Mouse (Mus musculus) lung, embryonic 14.5 days (tissue): ENCODE measurements at regions not wholly inside any gene's neighbourhood (a gene's known extent, or its start where the extent isn't known, plus 50 kb on each side); places are given as distances from the start of the nearest gene placed in this dataset.
A peak's percentile ranks its signal among the peaks of the same experiment; 100 is the strongest.

Experiments used
- ATAC-seq: fragments of 200-750 bp; cut with Nextera tagmentation; 2 replicates; pipeline ENCODE4 v1.8.0; 2017; ENCODE audit warnings: mild to moderate bottlenecking, moderate TSS enrichment, moderate library complexity; ENCODE audit not compliant: insufficient read depth
- DNase-seq: peaks from one replicate; pipeline ENCODE4 v3.0.0-alpha.2; 2015
- H3K27ac ChIP-seq: fragments of 300-500 bp; sonication (generic); 2 replicates; pipeline ENCODE4 v1.5.1; 2014; ENCODE audit warnings: low read depth, mild to moderate bottlenecking, moderate library complexity
- H3K27me3 ChIP-seq: fragments of 300-500 bp; sonication (generic); 2 replicates; pipeline ENCODE4 v1.6.1; 2014; ENCODE audit warnings: low read length, control low read depth; ENCODE audit not compliant: insufficient read depth
- H3K36me3 ChIP-seq: fragments of 300-500 bp; sonication (generic); 2 replicates; pipeline ENCODE4 v1.6.1; 2014; ENCODE audit warnings: control low read depth; ENCODE audit not compliant: insufficient read depth
- H3K4me1 ChIP-seq: fragments of 300-500 bp; sonication (generic); 2 replicates; pipeline ENCODE4 v1.6.1; 2014; ENCODE audit warnings: antibody characterized with exemption, control low read depth; ENCODE audit not compliant: insufficient read depth
- H3K4me2 ChIP-seq: fragments of 300-500 bp; sonication (generic); 2 replicates; pipeline ENCODE4 v1.6.1; 2014; ENCODE audit warnings: mild to moderate bottlenecking
- H3K4me3 ChIP-seq: fragments of 300-500 bp; sonication (generic); 2 replicates; pipeline ENCODE4 v1.5.1; 2014; ENCODE audit warnings: low read depth, low read length
- H3K9ac ChIP-seq: fragments of 300-500 bp; sonication (generic); 2 replicates; pipeline ENCODE4 v1.6.1; 2014
- H3K9me3 ChIP-seq: fragments of 300-500 bp; sonication (generic); 2 replicates; pipeline ENCODE4 v1.6.1; 2016; ENCODE audit warnings: low read depth, low read length, control low read depth
- CTCF ChIP-seq: IDR thresholded peaks from 2 replicates; pipeline ENCODE4 v1.5.1; 2016; ENCODE audit warnings: antibody characterized with exemption, low read depth
- WGBS: fragments of 180-500 bp; shearing (Covaris S2); extraction: QIAGEN DNeasy Blood & Tissue Kit; methylation state at CpG from one replicate; pipeline ENCODE4 v1.1.7; 2014; 5-methylcytosine and 5-hydroxymethylcytosine counted together

DNA sequence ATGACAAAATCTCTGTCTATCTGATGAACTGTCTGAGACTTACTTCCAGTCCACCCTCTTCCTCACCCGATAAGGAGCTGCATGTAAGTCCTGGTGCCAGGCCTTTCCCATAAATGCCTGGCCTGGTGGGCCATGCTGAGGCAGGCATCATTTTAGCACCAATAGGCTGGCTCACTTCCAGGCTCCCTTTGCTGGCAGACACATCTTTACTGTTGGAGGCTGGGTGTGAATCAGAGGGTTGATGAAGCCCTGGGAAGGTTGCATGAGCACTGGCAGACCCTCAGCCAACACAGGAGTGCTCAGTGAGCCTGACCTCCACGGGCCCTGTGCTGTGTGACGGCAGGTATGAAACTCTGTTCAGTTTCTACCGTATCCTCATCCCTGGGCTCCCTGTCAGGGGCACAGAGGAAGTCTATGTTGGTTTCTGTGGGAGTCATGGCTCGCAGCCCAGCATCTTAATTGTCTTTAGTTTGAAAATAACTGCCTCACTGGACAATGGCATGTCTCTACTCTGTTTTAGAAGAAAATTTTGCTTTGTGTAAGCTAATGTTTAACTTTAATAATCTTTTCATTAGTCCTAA lies 177.6 kb upstream of the Jade1 start:
- no peak overlapping the region for H3K27ac ChIP-seq
- H3K9me3 ChIP-seq, result no peaks in the 10 kb centered on the region
- H3K4me1 ChIP-seq, result no peaks in the 10 kb centered on the region; the same call in 1 of the 2 replicates
- TF ChIP-seq CTCF, result no peak
- no peak overlapping the region for H3K4me2 ChIP-seq
- 74% methylated on average over 5 of the region's 5 CpGs for WGBS
- H3K4me3 ChIP-seq, result no peak overlapping the region
- H3K9ac ChIP-seq, result no peak overlapping the region
- no peaks in the 10 kb centered on the region for H3K36me3 ChIP-seq
- ATAC-seq (no peak), DNase-seq (peak; percentile 16)
- no peaks in the 10 kb centered on the region for H3K27me3 ChIP-seq

DNA sequence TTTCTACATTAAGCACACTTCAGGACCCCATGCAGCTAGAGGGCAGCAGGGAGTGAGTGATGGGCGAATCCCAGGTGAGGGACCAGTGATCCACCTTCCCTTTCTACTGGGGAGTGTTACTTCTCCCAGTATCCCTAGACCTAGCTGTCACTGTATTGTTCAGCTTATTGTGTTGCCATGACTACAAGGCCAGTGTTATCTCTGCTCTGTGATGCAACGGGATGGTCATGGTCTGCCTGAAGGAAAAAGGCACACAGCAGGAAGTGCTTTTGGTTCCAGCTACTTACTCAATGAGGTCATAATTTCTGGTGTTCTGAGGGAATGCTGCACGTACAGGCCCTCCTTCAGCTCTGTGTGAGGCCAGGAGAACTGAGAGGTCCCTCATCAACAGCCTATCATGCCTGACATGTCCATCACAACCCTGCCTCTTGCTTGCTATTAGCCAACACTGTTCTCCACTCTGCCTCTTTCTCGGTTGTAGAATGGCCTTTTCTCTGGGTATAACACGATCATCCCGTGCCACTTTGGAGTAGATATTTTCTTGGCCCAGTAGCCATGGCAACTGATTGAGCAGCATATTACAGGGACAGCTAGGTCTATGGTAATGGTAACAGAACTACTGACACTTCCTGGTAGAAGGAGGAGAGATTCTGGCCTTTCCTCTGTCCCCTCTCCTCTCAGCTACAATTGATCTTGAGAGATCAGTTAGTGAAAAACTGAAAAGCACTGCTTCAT lies 178.5 kb upstream of the Jade1 start:
- DNase-seq, result peak; percentile 39
- 0 out of 2 replicates have a peak, but pooled peaks have one; percentile 27 for TF ChIP-seq CTCF

DNA sequence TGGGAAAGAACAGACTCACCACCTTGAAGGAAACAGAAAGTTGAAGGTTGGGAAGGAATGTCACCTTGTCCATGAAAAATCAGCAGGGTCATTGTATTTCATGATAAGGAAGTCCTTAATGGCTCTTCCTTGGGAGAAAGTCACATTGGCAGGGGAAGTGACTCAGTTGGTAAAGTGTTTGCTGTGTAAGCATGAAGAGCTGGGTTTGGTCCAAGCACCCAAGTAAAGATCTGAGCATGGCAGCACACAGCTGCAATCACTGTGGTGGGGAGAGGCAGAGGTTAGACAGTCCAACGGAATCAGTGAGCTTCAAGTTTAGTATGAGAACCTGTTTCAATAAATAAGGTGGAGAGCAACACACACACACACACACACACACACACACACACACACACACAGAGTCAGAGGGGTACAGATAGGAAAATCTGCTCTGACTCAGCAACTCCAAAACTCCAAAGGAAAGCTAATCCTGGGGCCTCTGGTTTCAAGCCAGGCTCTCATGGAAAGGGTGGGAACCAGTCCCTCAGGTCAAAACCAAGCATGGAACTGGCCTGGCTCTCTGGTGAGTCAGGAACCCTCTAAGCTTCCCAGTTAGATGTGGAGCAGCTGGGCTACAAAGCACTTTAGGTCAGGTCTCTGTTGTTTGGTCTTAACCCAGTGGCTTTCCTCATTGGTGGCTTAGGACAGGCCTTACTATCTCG lies 180.2 kb upstream of the Jade1 start:
- TF ChIP-seq CTCF, result no peak
- WGBS, result 67% methylated on average over 2 of the region's 2 CpGs
- Histone ChIP-seq H3K9me3 (no peaks in the 10 kb centered on the region), H3K4me3 (no peak overlapping the region), H3K36me3 (no peaks in the 10 kb centered on the region), H3K4me2 (no peak overlapping the region), H3K9ac (no peak overlapping the region), H3K27me3 (no peaks in the 10 kb centered on the region), H3K27ac (no peak overlapping the region), H3K4me1 (no peaks in the 10 kb centered on the region; the same call in 1 of the 2 replicates)
- peak; percentile 13; the same call in 1 of the 2 replicates for ATAC-seq
- peak; percentile 36 for DNase-seq

More for the DNA sequence above, 178.5 kb upstream of the Jade1 start:
- H3K4me1 ChIP-seq, result no peaks in the 10 kb centered on the region; the same call in 1 of the 2 replicates
- H3K4me3 ChIP-seq, result no peak overlapping the region
- peak; percentile 69; the same call in 1 of the 2 replicates for ATAC-seq
- H3K36me3 ChIP-seq, result no peaks in the 10 kb centered on the region
- H3K27me3 ChIP-seq, result no peaks in the 10 kb centered on the region
- no peak overlapping the region for H3K27ac ChIP-seq
- no peak overlapping the region for H3K4me2 ChIP-seq
- 53% methylated on average over 6 of the region's 6 CpGs for WGBS
- no peak overlapping the region for H3K9ac ChIP-seq
- H3K9me3 ChIP-seq, result no peaks in the 10 kb centered on the region

DNA sequence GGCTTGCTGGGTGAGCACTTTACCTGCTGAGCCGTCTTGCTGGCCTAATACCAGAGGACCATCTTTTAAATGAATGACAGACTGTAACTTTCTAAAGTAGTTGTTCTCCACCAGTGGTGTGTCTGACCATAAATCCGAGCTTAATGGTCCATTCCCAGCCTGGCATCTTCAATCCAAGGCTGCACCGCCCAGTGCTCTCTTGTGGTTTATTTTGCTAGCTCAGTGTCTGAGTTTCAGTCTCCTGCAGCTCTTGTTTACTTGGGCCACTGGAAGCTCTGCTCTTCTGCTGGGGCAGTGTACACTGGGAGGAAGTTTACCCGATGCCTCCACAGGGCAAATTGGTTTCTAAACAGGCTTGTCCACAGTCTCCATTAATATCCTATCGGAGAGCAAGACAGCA lies 182.3 kb upstream of the Jade1 start:
- 62% methylated on average over 5 of the region's 5 CpGs for WGBS
- ATAC-seq, result no peak
- no peak overlapping the region for H3K27ac ChIP-seq

DNA sequence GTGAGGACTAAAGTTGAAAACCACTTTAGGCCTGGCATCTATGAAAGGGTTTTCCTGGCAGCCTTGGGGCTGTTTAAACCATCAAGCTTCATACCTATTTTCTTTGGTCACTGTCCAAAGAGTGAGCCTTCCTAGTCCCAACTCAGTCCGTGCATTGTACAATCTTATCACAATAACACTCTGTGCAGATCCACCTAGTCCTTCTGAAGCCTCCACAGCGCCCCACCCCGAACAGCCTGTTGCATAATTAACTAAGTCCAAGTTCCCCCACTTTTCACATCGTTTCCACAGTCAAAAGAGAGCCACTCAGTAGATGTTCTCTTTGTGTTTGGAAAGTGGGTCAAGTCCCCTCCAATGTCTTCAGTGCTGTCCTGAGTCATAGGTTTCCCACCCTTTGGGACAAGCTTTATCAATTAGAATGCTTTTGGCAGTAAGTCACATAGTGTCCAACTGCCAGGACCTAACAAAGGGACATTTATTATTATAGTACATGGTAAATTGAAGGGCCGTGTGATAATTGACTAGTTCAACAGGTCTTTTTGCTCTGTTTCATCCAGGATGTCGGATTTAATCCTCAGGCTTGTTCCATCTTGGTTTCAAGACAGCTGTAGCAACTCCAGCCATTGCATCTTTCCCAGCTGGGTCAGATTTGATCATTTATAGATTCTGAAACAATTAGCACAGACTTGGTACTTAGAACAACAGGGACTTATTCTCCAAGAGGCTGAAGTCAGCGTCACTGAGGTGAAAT lies 187.0 kb upstream of the Jade1 start:
- TF ChIP-seq CTCF, result no peak
- 76% methylated on average over 7 of the region's 7 CpGs for WGBS
- no peaks in the 10 kb centered on the region for H3K36me3 ChIP-seq
- H3K4me2 ChIP-seq, result no peak overlapping the region
- H3K9me3 ChIP-seq, result no peaks in the 10 kb centered on the region
- DNase-seq, result no peak
- H3K9ac ChIP-seq, result no peak overlapping the region
- no peak for ATAC-seq
- no peaks in the 10 kb centered on the region for H3K27me3 ChIP-seq
- no peaks in the 10 kb centered on the region for H3K4me1 ChIP-seq
- H3K4me3 ChIP-seq, result no peak overlapping the region
- H3K27ac ChIP-seq, result no peak overlapping the region

More for the DNA sequence above, 182.3 kb upstream of the Jade1 start:
- H3K9me3 ChIP-seq, result no peaks in the 10 kb centered on the region
- no peak for DNase-seq
- no peaks in the 10 kb centered on the region for H3K36me3 ChIP-seq
- no peak for TF ChIP-seq CTCF
- H3K9ac ChIP-seq, result no peak overlapping the region
- H3K27me3 ChIP-seq, result no peaks in the 10 kb centered on the region
- no peak overlapping the region for H3K4me3 ChIP-seq
- no peak overlapping the region for H3K4me2 ChIP-seq
- no peaks in the 10 kb centered on the region; the same call in 1 of the 2 replicates for H3K4me1 ChIP-seq

DNA sequence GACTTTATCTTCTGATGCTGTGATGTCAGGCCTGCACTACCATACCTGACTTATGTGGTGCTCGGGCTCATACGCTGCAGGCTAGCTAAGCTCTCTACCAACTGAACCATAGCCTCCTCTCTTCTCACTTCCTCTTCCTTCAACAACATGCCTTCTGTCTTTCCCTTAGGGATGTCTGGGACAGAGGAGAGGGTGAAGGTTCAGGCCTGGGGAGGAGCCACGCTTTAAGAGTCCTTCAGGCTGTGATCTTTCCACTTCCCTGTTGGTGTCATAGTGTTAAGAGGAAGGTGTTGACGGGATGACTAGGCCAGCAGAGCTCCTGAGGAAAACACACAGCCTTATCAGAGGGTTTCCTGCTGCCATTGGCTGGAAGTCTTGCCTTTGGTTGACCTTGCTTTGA lies 188.8 kb upstream of the Jade1 start:
- ATAC-seq (no peak), DNase-seq (no peak)
- Histone ChIP-seq H3K4me1 (no peaks in the 10 kb centered on the region), H3K27ac (no peak overlapping the region), H3K9me3 (no peaks in the 10 kb centered on the region), H3K9ac (no peak overlapping the region), H3K27me3 (no peaks in the 10 kb centered on the region), H3K4me3 (no peak overlapping the region), H3K36me3 (no peaks in the 10 kb centered on the region), H3K4me2 (no peak overlapping the region)
- 66% methylated on average over 4 of the region's 4 CpGs for WGBS
- TF ChIP-seq CTCF, result no peak
